Mouse (Mus musculus) liver, adult 2 months (tissue): ENCODE results near the gene Zdhhc6.

Source experiments
- CTCF ChIP-seq: fragments of 200-500 bp; IDR thresholded peaks from 2 replicates; pipeline ENCODE4 v1.5.1; 2011; ENCODE audit warnings: low read depth, low read length, control low read depth
- POLR2A ChIP-seq: fragments of 200-500 bp; IDR thresholded peaks from 2 replicates; pipeline ENCODE4 v1.6.1; 2011; ENCODE audit warnings: low read length, control low read depth; ENCODE audit not compliant: insufficient read depth; ENCODE audit errors: extremely low read depth

GRCm38 (mm10) chr19:55336441-55336840 lies 20.6 kb upstream of the Zdhhc6 start:
- TF ChIP-seq CTCF (no peak), POLR2A (no peak)
